Mouse (Mus musculus): ENCODE data around the gene Nob1. TPM values are rescaled to one million over a fixed set of nuclear protein-coding genes. Genes with fewer than 3 reads are reported as not detected.

Gene Nob1
- total and polyA plus RNA-seq, 3 experiments: 21.5 to 22.0 (median 21.7) TPM

- intact Hi-C loops (cut with DNase I): no loop called here
Observed at GRCm38 (mm10) chr8:107399495-107399894, 25.4 kb downstream of the Nob1 start.

GRCm38 (mm10) chr8:107397665-107398064 lies 27.2 kb downstream of the Nob1 start:
- TF ChIP-seq POLR2A (IDR thresholded peaks at IDR 0.05; ENCODE audit: insufficient read depth, low read depth, low read length): no peak
- no peak for TF ChIP-seq CTCF (IDR thresholded peaks at IDR 0.05)
- no peak for TF ChIP-seq EP300 (IDR thresholded peaks at IDR 0.05; ENCODE audit: insufficient read depth, low read depth, low read length)
- WGBS: 44% methylated on average over 12 of the region's 12 CpGs
- peak overlapping the region; percentile 9; the same call in 1 of the 2 replicates for H3K27ac ChIP-seq
- H3K27me3 ChIP-seq (ENCODE audit: control insufficient read depth, insufficient read depth, low read length): no peaks in the 10 kb centered on the region
- peaks cover under 1% of the 10 kb centered on the region for H3K4me1 ChIP-seq (ENCODE audit: control insufficient read depth, insufficient read depth, low read length)
- intact Hi-C loops (cut with DNase I): no loop called here
- no peak for DNase-seq
- no peak overlapping the region for H3K9ac ChIP-seq (ENCODE audit: low read depth, low read length)
- no peaks in the 10 kb centered on the region for H3K36me3 ChIP-seq (ENCODE audit: control insufficient read depth, insufficient read depth, low read length)
- no peaks in the 10 kb centered on the region for H3K79me2 ChIP-seq (replicated peaks; ENCODE audit: control insufficient read depth, insufficient read depth, low read length)
- no peak overlapping the region for H3K4me3 ChIP-seq

More at GRCm38 (mm10) chr8:107399495-107399894, 25.4 kb downstream of the Nob1 start:
- no peak for DNase-seq
- Histone ChIP-seq H3K4me3 (no peak overlapping the region), H3K27ac (no peak overlapping the region), H3K36me3 (ENCODE audit: control insufficient read depth, insufficient read depth, low read length) (no peaks in the 10 kb centered on the region), H3K4me1 (ENCODE audit: control insufficient read depth, insufficient read depth, low read length) (peaks cover 5% of the 10 kb centered on the region), H3K79me2 (replicated peaks; ENCODE audit: control insufficient read depth, insufficient read depth, low read length) (no peaks in the 10 kb centered on the region), H3K27me3 (ENCODE audit: control insufficient read depth, insufficient read depth, low read length) (no peaks in the 10 kb centered on the region), H3K9ac (ENCODE audit: low read depth, low read length) (no peak overlapping the region)
- WGBS: 31% methylated on average over 9 of the region's 9 CpGs
- TF ChIP-seq CTCF (IDR thresholded peaks at IDR 0.05): no peak
- no peak for TF ChIP-seq EP300 (IDR thresholded peaks at IDR 0.05; ENCODE audit: insufficient read depth, low read depth, low read length)
- TF ChIP-seq POLR2A (IDR thresholded peaks at IDR 0.05; ENCODE audit: insufficient read depth, low read depth, low read length): no peak

GRCm38 (mm10) chr8:107396106-107396670 lies 28.7 kb downstream of the Nob1 start:
- Histone ChIP-seq H3K27me3 (ENCODE audit: control insufficient read depth, insufficient read depth, low read length) (no peaks in the 10 kb centered on the region), H3K27ac (peak overlapping the region; percentile 67), H3K4me3 (no peak overlapping the region), H3K79me2 (replicated peaks; ENCODE audit: control insufficient read depth, insufficient read depth, low read length) (no peaks in the 10 kb centered on the region), H3K4me1 (ENCODE audit: control insufficient read depth, insufficient read depth, low read length) (no peaks in the 10 kb centered on the region; the same call in 1 of the 2 replicates), H3K36me3 (ENCODE audit: control insufficient read depth, insufficient read depth, low read length) (no peaks in the 10 kb centered on the region), H3K9ac (ENCODE audit: low read depth, low read length) (no peak overlapping the region)
- DNase-seq: no peak
- TF ChIP-seq POLR2A (IDR thresholded peaks at IDR 0.05; ENCODE audit: insufficient read depth, low read depth, low read length) (no peak), CTCF (IDR thresholded peaks at IDR 0.05) (no peak), EP300 (IDR thresholded peaks at IDR 0.05; ENCODE audit: insufficient read depth, low read depth, low read length) (no peak)
- WGBS: 73% methylated on average over 10 of the region's 10 CpGs
- intact Hi-C loops (cut with DNase I): no loop called here

- no peak for DNase-seq
Observed at GRCm38 (mm10) chr8:107395397-107395796, 29.5 kb downstream of the Nob1 start.

GRCm38 (mm10) chr8:107391136-107391516 lies 33.7 kb downstream of the Nob1 start:
- intact Hi-C loops (cut with DNase I): no loop called here

More at GRCm38 (mm10) chr8:107395397-107395796, 29.5 kb downstream of the Nob1 start:
- intact Hi-C loops (cut with DNase I): no loop called here
- Histone ChIP-seq H3K27ac (no peak overlapping the region), H3K79me2 (replicated peaks; ENCODE audit: control insufficient read depth, insufficient read depth, low read length) (no peaks in the 10 kb centered on the region), H3K36me3 (ENCODE audit: control insufficient read depth, insufficient read depth, low read length) (no peaks in the 10 kb centered on the region), H3K9ac (ENCODE audit: low read depth, low read length) (no peak overlapping the region), H3K4me1 (ENCODE audit: control insufficient read depth, insufficient read depth, low read length) (no peaks in the 10 kb centered on the region; the same call in 1 of the 2 replicates), H3K27me3 (ENCODE audit: control insufficient read depth, insufficient read depth, low read length) (no peaks in the 10 kb centered on the region), H3K4me3 (no peak overlapping the region)
- TF ChIP-seq CTCF (IDR thresholded peaks at IDR 0.05) (no peak), EP300 (IDR thresholded peaks at IDR 0.05; ENCODE audit: insufficient read depth, low read depth, low read length) (no peak), POLR2A (IDR thresholded peaks at IDR 0.05; ENCODE audit: insufficient read depth, low read depth, low read length) (no peak)

GRCm38 (mm10) chr8:107390476-107391135 lies 34.2 kb downstream of the Nob1 start:
- H3K27me3 ChIP-seq (ENCODE audit: control insufficient read depth, insufficient read depth, low read length): no peaks in the 10 kb centered on the region
- peaks cover 1% of the 10 kb centered on the region; the same call in 1 of the 2 replicates for H3K36me3 ChIP-seq (ENCODE audit: control insufficient read depth, insufficient read depth, low read length)
- intact Hi-C loops (cut with DNase I): no loop called here
- H3K4me1 ChIP-seq (ENCODE audit: control insufficient read depth, insufficient read depth, low read length): peaks cover 4% of the 10 kb centered on the region
- no peak overlapping the region for H3K4me3 ChIP-seq
- no peak for DNase-seq
- TF ChIP-seq CTCF (IDR thresholded peaks at IDR 0.05) (no peak), POLR2A (IDR thresholded peaks at IDR 0.05; ENCODE audit: insufficient read depth, low read depth, low read length) (no peak), EP300 (IDR thresholded peaks at IDR 0.05; ENCODE audit: insufficient read depth, low read depth, low read length) (no peak)
- H3K9ac ChIP-seq (ENCODE audit: low read depth, low read length): no peak overlapping the region
- no peaks in the 10 kb centered on the region for H3K79me2 ChIP-seq (replicated peaks; ENCODE audit: control insufficient read depth, insufficient read depth, low read length)
- 93% methylated on average over 16 of the region's 16 CpGs for WGBS
- no peak overlapping the region for H3K27ac ChIP-seq

More at GRCm38 (mm10) chr8:107391136-107391516, 33.7 kb downstream of the Nob1 start:
- H3K9ac ChIP-seq (ENCODE audit: low read depth, low read length): no peak overlapping the region
- H3K27ac ChIP-seq: no peak overlapping the region
- H3K4me3 ChIP-seq: no peak overlapping the region
- TF ChIP-seq POLR2A (IDR thresholded peaks at IDR 0.05; ENCODE audit: insufficient read depth, low read depth, low read length): no peak
- WGBS: 69% methylated on average over 4 of the region's 4 CpGs
- H3K4me1 ChIP-seq (ENCODE audit: control insufficient read depth, insufficient read depth, low read length): peaks cover 4% of the 10 kb centered on the region
- DNase-seq: no peak
- no peaks in the 10 kb centered on the region for H3K79me2 ChIP-seq (replicated peaks; ENCODE audit: control insufficient read depth, insufficient read depth, low read length)
- no peaks in the 10 kb centered on the region for H3K36me3 ChIP-seq (ENCODE audit: control insufficient read depth, insufficient read depth, low read length)
- H3K27me3 ChIP-seq (ENCODE audit: control insufficient read depth, insufficient read depth, low read length): no peaks in the 10 kb centered on the region
